Mouse (Mus musculus) MEL (cell line): ENCODE data around the gene Med24. TPM values are rescaled to one million over a fixed set of nuclear protein-coding genes. Genes with fewer than 3 reads are reported as not detected.
A peak's percentile ranks its signal among the peaks of the same experiment; 100 is the strongest.

Source experiments
- DNase-seq: peaks from one replicate; pipeline ENCODE4 v3.0.0; 2011; ENCODE audit warnings: low read depth, low spot score
- H3K27ac ChIP-seq: 2 replicates; pipeline ENCODE4 v1.5.1; 2012; ENCODE audit warnings: low read depth, mild to moderate bottlenecking, control low read depth, low read length, moderate library complexity; ENCODE audit not compliant: control insufficient read depth
- H3K27me3 ChIP-seq, 2 experiments: fragments of 150-350 bp in 1 of 2; sonication (generic) in 1 of 2; 2 replicates each; pipeline ENCODE4 v1.6.1; 2012; ENCODE audit warnings: low read length in 2 of 2, mild to moderate bottlenecking in 2 of 2, improper control_type of control experiment in 1 of 2, moderate library complexity in 1 of 2; ENCODE audit not compliant: insufficient read depth in 2 of 2, control insufficient read depth in 1 of 2
- H3K36me3 ChIP-seq, 2 experiments: 2 replicates each; pipeline ENCODE4 v1.6.1; 2012 to 2014; ENCODE audit warnings: low read length in 2 of 2, improper control_type of control experiment in 1 of 2, inconsistent platforms in 1 of 2, mild to moderate bottlenecking in 1 of 2; ENCODE audit not compliant: insufficient read depth in 2 of 2, control insufficient read depth in 1 of 2
- H3K4me1 ChIP-seq, 2 experiments: fragments of 150-350 bp in 1 of 2; sonication (generic) in 1 of 2; 2 replicates each; pipeline ENCODE4 v1.6.1; 2012; ENCODE audit warnings: low read length in 2 of 2, improper control_type of control experiment in 1 of 2, mild to moderate bottlenecking in 1 of 2; ENCODE audit not compliant: insufficient read depth in 2 of 2, control insufficient read depth in 1 of 2
- H3K4me3 ChIP-seq, 2 experiments: fragments of 150-350 bp in 1 of 2; sonication (generic) in 1 of 2; 2 replicates each; pipeline ENCODE4 v1.5.1; 2012; ENCODE audit warnings: low read depth in 2 of 2, low read length in 2 of 2, mild to moderate bottlenecking in 2 of 2, moderate library complexity in 2 of 2, control low read depth in 1 of 2, improper control_type of control experiment in 1 of 2; ENCODE audit not compliant: control insufficient read depth in 1 of 2, insufficient read depth in 1 of 2
- H3K79me2 ChIP-seq: 2 replicates; pipeline ENCODE4 v1.6.1; 2012; ENCODE audit warnings: mild to moderate bottlenecking, low read length, moderate library complexity; ENCODE audit not compliant: control insufficient read depth, poor library complexity, insufficient read depth
- H3K9ac ChIP-seq: 2 replicates; pipeline ENCODE4 v1.6.1; 2012; ENCODE audit warnings: low read depth, mild to moderate bottlenecking, control low read depth, low read length, moderate library complexity; ENCODE audit not compliant: control insufficient read depth, poor library complexity, severe bottlenecking
- H3K9me3 ChIP-seq: fragments of 150-350 bp; sonication (generic); replicated peaks from 2 replicates; pipeline ENCODE4 v1.6.1; 2012; ENCODE audit warnings: mild to moderate bottlenecking, low read length, improper control_type of control experiment, moderate library complexity; ENCODE audit not compliant: insufficient read depth
- BHLHE40 ChIP-seq: IDR thresholded peaks from 2 replicates; pipeline ENCODE4 v1.6.1; 2012; ENCODE audit warnings: low read depth, mild to moderate bottlenecking, inconsistent platforms, low read length, improper control_type of control experiment, borderline replicate concordance
- CHD1 ChIP-seq: IDR thresholded peaks from 2 replicates; pipeline ENCODE4 v1.6.1; 2012; ENCODE audit warnings: low read depth, mild to moderate bottlenecking, inconsistent platforms, low read length, improper control_type of control experiment
- CHD2 ChIP-seq: IDR thresholded peaks from 2 replicates; pipeline ENCODE4 v1.6.1; 2011; ENCODE audit warnings: low read length, improper control_type of control experiment
- CTCF ChIP-seq, 3 experiments: IDR thresholded peaks in 2 of 3; conservative IDR thresholded peaks in 1 of 3; 2 replicates each; pipeline ENCODE4 v1.5.1; 2011 to 2012; ENCODE audit warnings: low read length in 3 of 3, low read depth in 2 of 3, mild to moderate bottlenecking in 2 of 3, improper control_type of control experiment in 1 of 3, inconsistent platforms in 1 of 3, mixed read lengths in 1 of 3, moderate library complexity in 1 of 3; ENCODE audit not compliant: control insufficient read depth in 1 of 3, insufficient read depth in 1 of 3, poor library complexity in 1 of 3, severe bottlenecking in 1 of 3
- E2F4 ChIP-seq: IDR thresholded peaks from 2 replicates; pipeline ENCODE4 v1.6.1; 2011; ENCODE audit warnings: low read depth, low read length, improper control_type of control experiment, borderline replicate concordance
- ELF1 ChIP-seq: IDR thresholded peaks from 2 replicates; pipeline ENCODE4 v1.6.1; 2014; ENCODE audit warnings: low read depth, mild to moderate bottlenecking, inconsistent platforms, low read length, improper control_type of control experiment, moderate library complexity
- EP300 ChIP-seq, 2 experiments: IDR thresholded peaks; 2 replicates each; pipeline ENCODE4 v1.6.1; 2011; ENCODE audit warnings: improper control_type of control experiment in 2 of 2, low read length in 2 of 2, low read depth in 1 of 2, mild to moderate bottlenecking in 1 of 2
- ETS1 ChIP-seq: IDR thresholded peaks from 2 replicates; pipeline ENCODE4 v1.6.1; 2012; ENCODE audit warnings: low read depth, mild to moderate bottlenecking, inconsistent platforms, low read length, improper control_type of control experiment, moderate library complexity
- GABPA ChIP-seq: IDR thresholded peaks from 2 replicates; pipeline ENCODE4 v1.6.1; 2012; ENCODE audit warnings: low read depth, mild to moderate bottlenecking, inconsistent platforms, low read length, improper control_type of control experiment, moderate library complexity
- GATA1 ChIP-seq: IDR thresholded peaks from 2 replicates; pipeline ENCODE4 v1.6.1; 2011; ENCODE audit warnings: low read depth, low read length, improper control_type of control experiment
- HCFC1 ChIP-seq: IDR thresholded peaks from 2 replicates; pipeline ENCODE4 v1.6.1; 2012; ENCODE audit warnings: low read depth, mild to moderate bottlenecking, inconsistent platforms, low read length, improper control_type of control experiment, moderate library complexity
- KAT2A ChIP-seq: conservative IDR thresholded peaks from 2 replicates; pipeline ENCODE4 v1.6.1; 2012; ENCODE audit warnings: low read depth, low read length, improper control_type of control experiment, inconsistent platforms
- MAFK ChIP-seq: IDR thresholded peaks from 2 replicates; pipeline ENCODE4 v1.6.1; 2011; ENCODE audit warnings: low read depth, mild to moderate bottlenecking, low read length, improper control_type of control experiment, borderline replicate concordance
- MAX ChIP-seq: IDR thresholded peaks from 2 replicates; pipeline ENCODE4 v1.6.1; 2011; ENCODE audit warnings: low read length, improper control_type of control experiment
- MAZ ChIP-seq: IDR thresholded peaks from 2 replicates; pipeline ENCODE4 v1.6.1; 2012; ENCODE audit warnings: low read depth, mild to moderate bottlenecking, inconsistent platforms, low read length, improper control_type of control experiment
- MEF2A ChIP-seq: IDR thresholded peaks from 2 replicates; pipeline ENCODE4 v1.6.1; 2014; ENCODE audit warnings: low read depth, mild to moderate bottlenecking, inconsistent platforms, low read length, improper control_type of control experiment; ENCODE audit not compliant: poor library complexity, insufficient replicate concordance, severe bottlenecking; ENCODE audit errors: extremely low read depth
- MXI1 ChIP-seq: IDR thresholded peaks from 2 replicates; pipeline ENCODE4 v1.6.1; 2011; ENCODE audit warnings: mild to moderate bottlenecking, low read depth, low read length, improper control_type of control experiment
- MYC ChIP-seq: IDR thresholded peaks from 2 replicates; pipeline ENCODE4 v1.6.1; 2011; ENCODE audit warnings: low read depth, mild to moderate bottlenecking, low read length, improper control_type of control experiment, moderate library complexity
- NELFE ChIP-seq: IDR thresholded peaks from 2 replicates; pipeline ENCODE4 v1.6.1; 2011; ENCODE audit warnings: low read depth, low read length, improper control_type of control experiment
- NRF1 ChIP-seq: IDR thresholded peaks from 2 replicates; pipeline ENCODE4 v1.6.1; 2014; ENCODE audit warnings: low read depth, mild to moderate bottlenecking, inconsistent platforms, low read length, improper control_type of control experiment, moderate library complexity; ENCODE audit not compliant: poor library complexity, insufficient read depth, severe bottlenecking
- POLR2A ChIP-seq, 2 experiments: IDR thresholded peaks; 2 replicates each; pipeline ENCODE4 v1.6.1; 2011 to 2012; ENCODE audit warnings: low read length in 2 of 2, mild to moderate bottlenecking in 2 of 2, control low read depth in 1 of 2, improper control_type of control experiment in 1 of 2, low read depth in 1 of 2, moderate library complexity in 1 of 2; ENCODE audit not compliant: control insufficient read depth in 1 of 2, insufficient read depth in 1 of 2, poor library complexity in 1 of 2
- POLR2AphosphoS2 ChIP-seq: IDR thresholded peaks from 2 replicates; pipeline ENCODE4 v1.6.1; 2011; ENCODE audit warnings: low read length, improper control_type of control experiment
- POLR2AphosphoS5 ChIP-seq: IDR thresholded peaks from 2 replicates; pipeline ENCODE4 v1.6.1; 2012; ENCODE audit warnings: low read depth, borderline replicate concordance, mild to moderate bottlenecking, inconsistent platforms, low read length, moderate library complexity, mixed read lengths
- RAD21 ChIP-seq: IDR thresholded peaks from 2 replicates; pipeline ENCODE4 v1.6.1; 2011; ENCODE audit warnings: mild to moderate bottlenecking, low read depth, low read length, improper control_type of control experiment
- RCOR1 ChIP-seq: IDR thresholded peaks from 2 replicates; pipeline ENCODE4 v1.6.1; 2012; ENCODE audit warnings: low read depth, mild to moderate bottlenecking, inconsistent platforms, low read length, improper control_type of control experiment
- SIN3A ChIP-seq: IDR thresholded peaks from 2 replicates; pipeline ENCODE4 v1.6.1; 2012; ENCODE audit warnings: low read length, improper control_type of control experiment, inconsistent platforms
- SMC3 ChIP-seq: IDR thresholded peaks from 2 replicates; pipeline ENCODE4 v1.6.1; 2011; ENCODE audit warnings: low read depth, low read length, improper control_type of control experiment
- TAL1 ChIP-seq: IDR thresholded peaks from 2 replicates; pipeline ENCODE4 v1.6.1; 2012; ENCODE audit warnings: mild to moderate bottlenecking, inconsistent platforms, low read length, moderate library complexity, mixed read lengths
- TBP ChIP-seq: IDR thresholded peaks from 2 replicates; pipeline ENCODE4 v1.8.0; 2011; ENCODE audit warnings: low read depth, low read length, improper control_type of control experiment
- TCF12 ChIP-seq: IDR thresholded peaks from 2 replicates; pipeline ENCODE4 v1.6.1; 2014; ENCODE audit warnings: low read depth, mild to moderate bottlenecking, inconsistent platforms, low read length, improper control_type of control experiment, moderate library complexity
- UBTF ChIP-seq: IDR thresholded peaks from 2 replicates; pipeline ENCODE4 v1.6.1; 2012; ENCODE audit warnings: low read depth, mild to moderate bottlenecking, inconsistent platforms, low read length, improper control_type of control experiment, moderate library complexity, borderline replicate concordance; ENCODE audit not compliant: insufficient read depth
- USF1 ChIP-seq: IDR thresholded peaks from 2 replicates; pipeline ENCODE4 v1.6.1; 2014; ENCODE audit warnings: low read depth, mild to moderate bottlenecking, inconsistent platforms, low read length, improper control_type of control experiment, moderate library complexity
- USF2 ChIP-seq, 2 experiments: IDR thresholded peaks; 2 replicates each; pipeline ENCODE4 v1.6.1; 2011 to 2012; ENCODE audit warnings: improper control_type of control experiment in 2 of 2, low read length in 2 of 2, borderline replicate concordance in 1 of 2, inconsistent platforms in 1 of 2, low read depth in 1 of 2, mild to moderate bottlenecking in 1 of 2; ENCODE audit not compliant: insufficient read depth in 1 of 2
- ZC3H11A ChIP-seq: IDR thresholded peaks from 2 replicates; pipeline ENCODE4 v1.6.1; 2012; ENCODE audit warnings: low read depth, mild to moderate bottlenecking, inconsistent platforms, low read length, improper control_type of control experiment
- ZKSCAN1 ChIP-seq: IDR thresholded peaks from 2 replicates; pipeline ENCODE4 v1.6.1; 2012; ENCODE audit warnings: low read depth, mild to moderate bottlenecking, inconsistent platforms, low read length, improper control_type of control experiment, moderate library complexity
- ZNF384 ChIP-seq: IDR thresholded peaks from 2 replicates; pipeline ENCODE4 v1.6.1; 2012; ENCODE audit warnings: low read depth, mild to moderate bottlenecking, inconsistent platforms, low read length, improper control_type of control experiment
- polyA plus RNA-seq, 2 experiments: library from polyadenylated mRNA; stranded (reverse) in 1 of 2; unstranded in 1 of 2; fragments of >175 nt in 1 of 2; fragments of >200 nt in 1 of 2; gene quantifications; 2 replicates each; pipeline versions ENCODE4 v1.2.1 to v1.2.4; 2012; ENCODE audit warnings: low replicate concordance in 2 of 2, low read depth in 1 of 2; ENCODE audit not compliant: insufficient read length in 2 of 2, insufficient read depth in 1 of 2, missing spikeins in 1 of 2
- total RNA-seq: library from RNA; depleted of rRNA; stranded (reverse); fragments of 300-350 nt; gene quantifications from 2 replicates; pipeline ENCODE4 v1.2.3, GENCODE M21; 2012

Gene Med24
- total and polyA plus RNA-seq, 3 experiments: 37.5 to 89.8 TPM; not detected in 1

DNA sequence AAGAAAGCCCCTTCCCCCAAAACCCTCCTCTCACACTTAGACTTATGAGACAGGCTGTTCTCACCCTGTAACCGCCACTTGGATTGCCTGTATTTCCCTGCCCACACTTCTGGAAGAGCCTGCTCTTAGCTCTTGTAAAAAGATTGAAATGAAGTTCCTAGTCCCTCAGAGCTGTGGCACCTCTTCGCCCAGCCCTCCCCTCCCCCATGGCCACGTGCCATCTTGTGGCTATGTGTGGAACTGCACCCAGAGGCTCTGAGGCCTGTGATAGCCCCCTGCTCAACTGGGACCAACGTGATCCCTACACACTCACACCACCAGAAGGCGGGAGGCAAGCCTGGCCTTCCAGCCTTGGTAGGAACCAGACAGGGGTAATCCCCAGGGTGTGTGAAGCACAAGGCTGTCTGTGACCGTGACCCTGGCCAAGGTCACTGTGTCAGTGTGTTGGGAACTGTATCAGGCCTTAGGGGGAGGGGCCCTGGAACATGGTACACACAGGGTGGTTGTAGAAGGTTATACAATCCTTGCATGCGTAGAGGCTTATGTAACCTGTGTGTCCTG, 25.5 kb upstream of the Med24 start:
- no peak overlapping the region for H3K4me3 ChIP-seq
- H3K79me2 ChIP-seq: peaks cover 6% of the 10 kb centered on the region
- H3K4me1 ChIP-seq: peaks cover 48 to 56% of the 10 kb centered on the region in 2 experiments
- H3K27ac ChIP-seq: 0 out of 2 replicates have a peak overlapping the region, but pooled peaks have one; percentile 15
- DNase-seq: peak; percentile 86
- no peaks in the 10 kb centered on the region for H3K9me3 ChIP-seq
- peaks cover 0 to 46% of the 10 kb centered on the region in 2 experiments; a peak in 3 of 4 replicates for H3K36me3 ChIP-seq
- H3K9ac ChIP-seq: peak overlapping the region; percentile 22; the same call in 1 of the 2 replicates
- H3K27me3 ChIP-seq: no peaks in the 10 kb centered on the region
- TF ChIP-seq USF1: peak; percentile 89
- TF ChIP-seq ETS1: peak; percentile 23; the same call in 1 of the 2 replicates
- TF ChIP-seq TAL1: no peak
- peak; percentile 88 for TF ChIP-seq MAX
- peak; percentile 40 for TF ChIP-seq ZC3H11A
- peak; percentile 78 for TF ChIP-seq BHLHE40
- peak; percentile 60 for TF ChIP-seq MYC
- peak; percentile 55 for TF ChIP-seq MXI1
- TF ChIP-seq EP300 (IDR thresholded peaks at IDR 0.05; ENCODE audit: low read depth in 1 of 2, low read length in 2 of 2): peak in 1 of 2 experiments; percentile 54; a peak in 2 of 4 replicates
- no peak for TF ChIP-seq CHD1
- TF ChIP-seq GABPA: no peak
- peak; percentile 92 to 95 (median 95) for TF ChIP-seq CTCF (IDR thresholded peaks at IDR 0.05 in 2 of 3, conservative IDR thresholded peaks at IDR 0.05 in 1 of 3; ENCODE audit: control insufficient read depth in 1 of 3, insufficient read depth in 1 of 3, low read depth in 2 of 3, low read length in 3 of 3, poor library complexity in 1 of 3, severe bottlenecking in 1 of 3)
- TF ChIP-seq ELF1: 0 out of 2 replicates have a peak, but pooled peaks have one; percentile 45
- TF ChIP-seq GATA1: peak; percentile 18; the same call in 1 of the 2 replicates
- no peak for TF ChIP-seq UBTF
- TF ChIP-seq E2F4: no peak
- 0 out of 2 replicates have a peak, but pooled peaks have one; percentile 16 for TF ChIP-seq TCF12
- no peak for TF ChIP-seq POLR2AphosphoS5
- TF ChIP-seq ZKSCAN1: no peak
- TF ChIP-seq SIN3A: peak; percentile 69; the same call in 1 of the 2 replicates
- TF ChIP-seq TBP: no peak
- TF ChIP-seq CHD2: peak; percentile 90
- TF ChIP-seq SMC3: peak; percentile 82
- TF ChIP-seq POLR2A (IDR thresholded peaks at IDR 0.05; ENCODE audit: control insufficient read depth in 1 of 2, insufficient read depth in 1 of 2, low read depth in 1 of 2, low read length in 2 of 2, poor library complexity in 1 of 2): no peak
- TF ChIP-seq MAFK: no peak
- 0 out of 2 replicates have a peak, but pooled peaks have one; percentile 10 for TF ChIP-seq KAT2A
- TF ChIP-seq RCOR1: no peak
- TF ChIP-seq HCFC1: peak; percentile 64
- no peak for TF ChIP-seq MEF2A
- no peak for TF ChIP-seq POLR2AphosphoS2
- 0 out of 2 replicates have a peak, but pooled peaks have one; percentile 14 for TF ChIP-seq ZNF384
- TF ChIP-seq RAD21: peak; percentile 48
- peak; percentile 97 for TF ChIP-seq MAZ
- TF ChIP-seq NELFE: no peak
- TF ChIP-seq USF2 (IDR thresholded peaks at IDR 0.05; ENCODE audit: borderline replicate concordance in 1 of 2, insufficient read depth in 1 of 2, low read depth in 1 of 2, low read length in 2 of 2): peak in 1 of 2 experiments; percentile 35; a peak in 1 of 4 replicates
- TF ChIP-seq NRF1: no peak
